Mouse (Mus musculus): Measurements from ENCODE around the gene Slc39a1. TPM values are rescaled to one million over a fixed set of nuclear protein-coding genes. Genes with fewer than 3 reads are reported as not detected.

The Slc39a1 gene
- total and polyA plus RNA-seq, 3 experiments = 57.3 to 75.5 (median 67.6) TPM

- H3K79me2 ChIP-seq (replicated peaks; ENCODE audit: control insufficient read depth, insufficient read depth, low read length) = peaks cover 3% of the 10 kb centered on the region; the same call in 1 of the 2 replicates
- H3K4me1 ChIP-seq (ENCODE audit: control insufficient read depth, insufficient read depth, low read length) = peaks cover 6% of the 10 kb centered on the region
- WGBS = 92% methylated on average over 4 of the region's 4 CpGs
- TF ChIP-seq EP300 (IDR thresholded peaks at IDR 0.05; ENCODE audit: insufficient read depth, low read depth, low read length) = no peak
- no peak for DNase-seq
- H3K27ac ChIP-seq = no peak overlapping the region
- no peaks in the 10 kb centered on the region for H3K27me3 ChIP-seq (ENCODE audit: control insufficient read depth, insufficient read depth, low read length)
- H3K4me3 ChIP-seq = no peak overlapping the region
- no peak overlapping the region for H3K9ac ChIP-seq (ENCODE audit: low read depth, low read length)
- no peaks in the 10 kb centered on the region for H3K36me3 ChIP-seq (ENCODE audit: control insufficient read depth, insufficient read depth, low read length)
- intact Hi-C loops (cut with DNase I) = no loop called here
Measured at GRCm38 (mm10) chr3:90258521-90258920, 10.5 kb downstream of the Slc39a1 start.

- Histone ChIP-seq H3K79me2 (replicated peaks; ENCODE audit: control insufficient read depth, insufficient read depth, low read length) (no peaks in the 10 kb centered on the region), H3K9ac (ENCODE audit: low read depth, low read length) (no peak overlapping the region), H3K27me3 (ENCODE audit: control insufficient read depth, insufficient read depth, low read length) (no peaks in the 10 kb centered on the region), H3K4me1 (ENCODE audit: control insufficient read depth, insufficient read depth, low read length) (peaks cover 5% of the 10 kb centered on the region; the same call in 1 of the 2 replicates), H3K27ac (no peak overlapping the region), H3K4me3 (no peak overlapping the region), H3K36me3 (ENCODE audit: control insufficient read depth, insufficient read depth, low read length) (no peaks in the 10 kb centered on the region)
- 98% methylated on average over 5 of the region's 5 CpGs for WGBS
- intact Hi-C loops (cut with DNase I) = no loop called here
- DNase-seq = no peak
- TF ChIP-seq POLR2A (IDR thresholded peaks at IDR 0.05; ENCODE audit: insufficient read depth, low read depth, low read length) (no peak), EP300 (IDR thresholded peaks at IDR 0.05; ENCODE audit: insufficient read depth, low read depth, low read length) (no peak), CTCF (IDR thresholded peaks at IDR 0.05) (no peak)
Measured at GRCm38 (mm10) chr3:90263121-90263771, 15.3 kb downstream of the Slc39a1 start.

GRCm38 (mm10) chr3:90264687-90265033, 16.7 kb downstream of the Slc39a1 start:
- Histone ChIP-seq H3K79me2 (replicated peaks; ENCODE audit: control insufficient read depth, insufficient read depth, low read length) (no peaks in the 10 kb centered on the region), H3K27ac (peak overlapping the region; percentile 100), H3K9ac (ENCODE audit: low read depth, low read length) (peak overlapping the region; percentile 57), H3K36me3 (ENCODE audit: control insufficient read depth, insufficient read depth, low read length) (no peaks in the 10 kb centered on the region), H3K4me1 (ENCODE audit: control insufficient read depth, insufficient read depth, low read length) (peaks cover 5% of the 10 kb centered on the region; the same call in 1 of the 2 replicates), H3K4me3 (peak overlapping the region; percentile 89), H3K27me3 (ENCODE audit: control insufficient read depth, insufficient read depth, low read length) (no peaks in the 10 kb centered on the region)
- no peak for TF ChIP-seq POLR2A (IDR thresholded peaks at IDR 0.05; ENCODE audit: insufficient read depth, low read depth, low read length)
- TF ChIP-seq EP300 (IDR thresholded peaks at IDR 0.05; ENCODE audit: insufficient read depth, low read depth, low read length) = no peak
- TF ChIP-seq CTCF (IDR thresholded peaks at IDR 0.05) = no peak
- WGBS = 31% methylated on average over 10 of the region's 10 CpGs
- intact Hi-C loops (cut with DNase I) = loop anchor here (1.0 to 5.0 kb wide), 4 partner anchors 28 to 109 kb away; partner anchors contain the start of genes Gatad2b, Rab13 and Rps27
- DNase-seq = no peak

GRCm38 (mm10) chr3:90265034-90265931, 17.3 kb downstream of the Slc39a1 start, which contains the start of gene Dennd4b:
Dennd4b (plus strand) TSS chr3:90265185.
- Histone ChIP-seq H3K9ac (ENCODE audit: low read depth, low read length) (peak within 1 kb of the TSS; percentile 96), H3K79me2 (replicated peaks; ENCODE audit: control insufficient read depth, insufficient read depth, low read length) (no peaks in the 10 kb centered on the region), H3K36me3 (ENCODE audit: control insufficient read depth, insufficient read depth, low read length) (no peaks in the 10 kb centered on the region), H3K4me3 (peak within 1 kb of the TSS; percentile 89), H3K27me3 (ENCODE audit: control insufficient read depth, insufficient read depth, low read length) (no peaks in the 10 kb centered on the region), H3K4me1 (ENCODE audit: control insufficient read depth, insufficient read depth, low read length) (peaks cover 5% of the 10 kb centered on the region; the same call in 1 of the 2 replicates), H3K27ac (peak within 1 kb of the TSS; percentile 100)
- peak; percentile 95 to 96 for DNase-seq
- peak; percentile 83 for TF ChIP-seq CTCF (IDR thresholded peaks at IDR 0.05)
- TF ChIP-seq EP300 (IDR thresholded peaks at IDR 0.05; ENCODE audit: insufficient read depth, low read depth, low read length) = peak; percentile 74; the same call in 1 of the 2 replicates
- peak; percentile 82 for TF ChIP-seq POLR2A (IDR thresholded peaks at IDR 0.05; ENCODE audit: insufficient read depth, low read depth, low read length)
- WGBS = 2% methylated on average over 79 of the region's 87 CpGs
- intact Hi-C loops (cut with DNase I) = loop anchor here (1.0 to 5.0 kb wide), 4 partner anchors 28 to 108 kb away; partner anchors contain the start of genes Gatad2b, Rab13 and Rps27

GRCm38 (mm10) chr3:90265932-90266741, 18.2 kb downstream of the Slc39a1 start:
- Histone ChIP-seq H3K9ac (ENCODE audit: low read depth, low read length) (peak overlapping the region; percentile 96), H3K36me3 (ENCODE audit: control insufficient read depth, insufficient read depth, low read length) (no peaks in the 10 kb centered on the region), H3K4me1 (ENCODE audit: control insufficient read depth, insufficient read depth, low read length) (peaks cover 5% of the 10 kb centered on the region; the same call in 1 of the 2 replicates), H3K27me3 (ENCODE audit: control insufficient read depth, insufficient read depth, low read length) (no peaks in the 10 kb centered on the region), H3K27ac (peak overlapping the region; percentile 100), H3K79me2 (replicated peaks; ENCODE audit: control insufficient read depth, insufficient read depth, low read length) (no peaks in the 10 kb centered on the region), H3K4me3 (peak overlapping the region; percentile 89)
- peak; percentile 62 to 65 for DNase-seq
- TF ChIP-seq EP300 (IDR thresholded peaks at IDR 0.05; ENCODE audit: insufficient read depth, low read depth, low read length) = no peak
- TF ChIP-seq POLR2A (IDR thresholded peaks at IDR 0.05; ENCODE audit: insufficient read depth, low read depth, low read length) = peak; percentile 24; the same call in 1 of the 2 replicates
- 11% methylated on average over 16 of the region's 16 CpGs for WGBS
- intact Hi-C loops (cut with DNase I) = loop anchor here (1.0 to 5.0 kb wide), 4 partner anchors 27 to 107 kb away; partner anchors contain the start of genes Gatad2b, Rab13 and Rps27
